In genomic region chr6:101251160-101251559, GRCm38 (mm10) we compare ENCODE assay signal across 9 mouse cellular contexts.
DNase-seq lines count a peak whose midpoint lies in the region; ATAC-seq lines count a peak whose summit lies in the region.
"Had no signal": no experiment of that assay in that cellular context is flagged by ENCODE, and none has a peak within 500 bp of the region (broad histone marks: within the 10 kb centered on the region; RNA-seq: fewer than 3 reads in every experiment).

No protein-coding gene starts in this region.

- whole genome bisulfite sequencing in heart, embryonic 16.5 days = 35% methylated on average over 5 of the region's 5 CpGs
- WGBS in hindbrain, embryonic 13.5 days = 46% methylated on average over 5 of the region's 5 CpGs

- no peak for DNase-seq in heart, adult 8-10 months (ENCODE audit: low spot score)
- DNase-seq in adrenal gland, postnatal 10 days = peak; percentile 58
- DNase-seq in lung, postnatal 14 days = peak; percentile 44
- no peak for DNase-seq in gastrocnemius, adult 8-10 months (ENCODE audit: low spot score in 2 of 2)
- DNase-seq in thymus, postnatal 0 days (ENCODE audit: low spot score) = no peak
- DNase-seq: thymus, postnatal 36 days had no signal

- peak; percentile 53; the same call in 1 of the 2 replicates for ATAC-seq in heart, embryonic 16.5 days (replicated peaks; ENCODE audit: extremely low read depth, insufficient read depth, low FRiP score)
- ATAC-seq in hindbrain, embryonic 13.5 days (ENCODE audit: low FRiP score) = no peak
- ATAC-seq in erythroid progenitor cell, adult 5-6 weeks (replicated peaks; ENCODE audit: low FRiP score, poor library complexity, severe bottlenecking) = no peak

- no peak overlapping the region for H3K4me3 ChIP-seq in heart, embryonic 16.5 days (ENCODE audit: low read length)
- no peak overlapping the region for H3K4me3 ChIP-seq in hindbrain, embryonic 13.5 days

- no peak overlapping the region for H3K9ac ChIP-seq in heart, embryonic 16.5 days (ENCODE audit: low read length)
- no peak overlapping the region for H3K9ac ChIP-seq in hindbrain, embryonic 13.5 days

- no peaks in the 10 kb centered on the region for H3K27me3 ChIP-seq in heart, embryonic 16.5 days (ENCODE audit: control insufficient read depth, insufficient read depth, low read length)
- H3K27me3 ChIP-seq in hindbrain, embryonic 13.5 days = 0 out of 2 replicates have a peak, but pooled peaks cover 3% of the 10 kb centered on the region

- H3K36me3 ChIP-seq in heart, embryonic 16.5 days (ENCODE audit: control insufficient read depth, insufficient read depth) = no peaks in the 10 kb centered on the region
- H3K36me3 ChIP-seq in hindbrain, embryonic 13.5 days = no peaks in the 10 kb centered on the region

- no peak overlapping the region for H3K4me2 ChIP-seq in heart, embryonic 16.5 days (ENCODE audit: low read depth, low read length)
- H3K4me2 ChIP-seq in hindbrain, embryonic 13.5 days = no peak overlapping the region

- peak overlapping the region; percentile 41 for H3K27ac ChIP-seq in heart, embryonic 16.5 days (ENCODE audit: low read length)
- peak overlapping the region; percentile 48 for H3K27ac ChIP-seq in hindbrain, embryonic 13.5 days

- H3K9me3 ChIP-seq in heart, embryonic 16.5 days (replicated peaks; ENCODE audit: control insufficient read depth, low read length) = no peaks in the 10 kb centered on the region
- no peaks in the 10 kb centered on the region for H3K9me3 ChIP-seq in hindbrain, embryonic 13.5 days

- H3K4me1 ChIP-seq in heart, embryonic 16.5 days (ENCODE audit: control insufficient read depth, insufficient read depth, low read length) = peaks cover 41% of the 10 kb centered on the region
- peaks cover 44% of the 10 kb centered on the region for H3K4me1 ChIP-seq in hindbrain, embryonic 13.5 days (replicated peaks)

Comparison
In these comparisons a context has a peak if more than half of its experiments do, and no peak if none do; other contexts are left out.
1. DNase-seq: peak in adrenal gland, postnatal 10 days (single experiment) and lung, postnatal 14 days (single experiment); none in heart, adult 8-10 months (single experiment), gastrocnemius, adult 8-10 months (0 of 2) and thymus, postnatal 0 days (single experiment).